Mouse (Mus musculus): ENCODE results near the gene Kansl1. TPM values are rescaled to one million over a fixed set of nuclear protein-coding genes. Genes with fewer than 3 reads are reported as not detected.

Gene Kansl1
- total RNA-seq, 1 experiment = 37.7 TPM

GRCm38 (mm10) chr11:104320511-104320910 is 148.2 kb downstream of the Kansl1 start:
- DNase-seq (ENCODE audit: low read depth, low spot score) = no peak
- TF ChIP-seq MAFK (IDR thresholded peaks at IDR 0.05; ENCODE audit: insufficient read depth, low read depth, low read length) (no peak), CHD2 (IDR thresholded peaks at IDR 0.05; ENCODE audit: low read depth, low read length) (no peak), ZC3H11A (IDR thresholded peaks at IDR 0.05; ENCODE audit: borderline replicate concordance, low read depth, low read length) (no peak), ZNF384 (IDR thresholded peaks at IDR 0.05; ENCODE audit: low read depth, low read length) (no peak), HCFC1 (IDR thresholded peaks at IDR 0.05; ENCODE audit: borderline replicate concordance, insufficient read depth, low read length) (no peak)
- Histone ChIP-seq H3K36me3 (ENCODE audit: control insufficient read depth, insufficient read depth, low read length, poor library complexity, severe bottlenecking) (no peaks in the 10 kb centered on the region; the same call in 1 of the 2 replicates), H3K4me3 (ENCODE audit: insufficient read depth in 1 of 2, low read depth in 1 of 2, low read length in 2 of 2, poor library complexity in 1 of 2, severe bottlenecking in 1 of 2) (no peak overlapping the region), H3K9ac (ENCODE audit: insufficient read depth, low read depth, low read length, poor library complexity, severe bottlenecking) (no peak overlapping the region), H3K27ac (ENCODE audit: insufficient read depth, low read depth, low read length, poor library complexity, severe bottlenecking) (no peak overlapping the region), H3K9me3 (ENCODE audit: control insufficient read depth, insufficient read depth, low read depth, low read length) (no peaks in the 10 kb centered on the region), H3K4me1 (ENCODE audit: control insufficient read depth in 2 of 2, insufficient read depth in 2 of 2, low read length in 2 of 2, poor library complexity in 1 of 2) (peaks cover 8 to 24% of the 10 kb centered on the region in 2 experiments; a peak in 3 of 4 replicates)
- in situ Hi-C loops (cut with MboI; ENCODE audit: low sequenced_read_pairs in 2 of 2, unreplicated experiment in 2 of 2) = no loop called here

DNA sequence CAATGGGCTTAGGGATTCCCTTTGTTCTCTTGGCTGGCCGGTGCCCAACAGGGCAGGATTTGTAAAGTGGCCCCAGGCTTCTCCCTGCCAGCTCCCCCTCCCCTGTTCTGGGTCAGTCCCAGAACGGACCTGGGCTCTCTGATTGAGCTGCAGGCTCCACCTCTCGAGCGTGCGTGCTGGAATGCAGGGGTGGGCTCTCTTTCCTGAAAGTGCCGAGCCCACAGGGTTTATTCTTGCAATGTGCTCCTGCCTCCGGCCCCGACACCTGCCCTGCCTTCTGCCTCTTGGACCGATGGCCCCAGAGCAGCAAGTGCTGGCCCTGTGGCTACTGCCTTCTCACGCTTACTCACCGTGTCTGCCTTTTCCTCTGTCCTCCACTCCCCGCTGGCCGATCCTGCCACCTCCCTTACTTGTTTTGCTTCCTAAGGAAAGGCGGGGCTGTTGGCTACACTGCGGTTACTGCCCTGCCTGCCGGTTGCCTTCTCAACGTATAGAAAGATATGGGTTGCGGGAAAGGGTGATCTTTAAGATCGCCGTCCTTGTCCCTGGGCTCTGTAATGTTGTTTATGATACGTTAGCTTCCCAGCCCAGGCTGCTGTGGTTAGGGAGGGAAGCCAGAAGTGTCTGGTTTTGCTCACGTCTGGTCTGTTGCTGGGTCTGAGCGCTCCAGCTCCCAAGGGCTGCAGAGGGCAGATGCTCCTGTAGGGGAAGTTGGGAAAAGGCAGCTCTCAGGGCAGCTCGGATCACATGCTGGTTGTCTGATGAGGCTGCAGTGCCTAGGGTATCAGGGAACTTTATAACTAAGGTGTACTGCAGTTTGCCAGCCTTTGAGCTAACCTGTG is 149.5 kb downstream of the Kansl1 start:
- H3K9ac ChIP-seq (ENCODE audit: insufficient read depth, low read depth, low read length, poor library complexity, severe bottlenecking) = peak overlapping the region; percentile 8; the same call in 1 of the 2 replicates
- H3K27ac ChIP-seq (ENCODE audit: insufficient read depth, low read depth, low read length, poor library complexity, severe bottlenecking) = no peak overlapping the region
- in situ Hi-C loops (cut with MboI; ENCODE audit: low sequenced_read_pairs in 2 of 2, unreplicated experiment in 2 of 2) = no loop called here
- H3K9me3 ChIP-seq (ENCODE audit: control insufficient read depth, insufficient read depth, low read depth, low read length) = no peaks in the 10 kb centered on the region
- TF ChIP-seq MAFK (IDR thresholded peaks at IDR 0.05; ENCODE audit: insufficient read depth, low read depth, low read length) = no peak
- TF ChIP-seq CHD2 (IDR thresholded peaks at IDR 0.05; ENCODE audit: low read depth, low read length) = no peak
- no peak for TF ChIP-seq ZC3H11A (IDR thresholded peaks at IDR 0.05; ENCODE audit: borderline replicate concordance, low read depth, low read length)
- no peak for DNase-seq (ENCODE audit: low read depth, low spot score)
- peak overlapping the region; percentile 50 to 68 for H3K4me3 ChIP-seq (ENCODE audit: insufficient read depth in 1 of 2, low read depth in 1 of 2, low read length in 2 of 2, poor library complexity in 1 of 2, severe bottlenecking in 1 of 2)
- H3K36me3 ChIP-seq (ENCODE audit: control insufficient read depth, insufficient read depth, low read length, poor library complexity, severe bottlenecking) = no peaks in the 10 kb centered on the region; the same call in 1 of the 2 replicates
- peaks cover 8 to 24% of the 10 kb centered on the region in 2 experiments; a peak in 3 of 4 replicates for H3K4me1 ChIP-seq (ENCODE audit: control insufficient read depth in 2 of 2, insufficient read depth in 2 of 2, low read length in 2 of 2, poor library complexity in 1 of 2)

DNA sequence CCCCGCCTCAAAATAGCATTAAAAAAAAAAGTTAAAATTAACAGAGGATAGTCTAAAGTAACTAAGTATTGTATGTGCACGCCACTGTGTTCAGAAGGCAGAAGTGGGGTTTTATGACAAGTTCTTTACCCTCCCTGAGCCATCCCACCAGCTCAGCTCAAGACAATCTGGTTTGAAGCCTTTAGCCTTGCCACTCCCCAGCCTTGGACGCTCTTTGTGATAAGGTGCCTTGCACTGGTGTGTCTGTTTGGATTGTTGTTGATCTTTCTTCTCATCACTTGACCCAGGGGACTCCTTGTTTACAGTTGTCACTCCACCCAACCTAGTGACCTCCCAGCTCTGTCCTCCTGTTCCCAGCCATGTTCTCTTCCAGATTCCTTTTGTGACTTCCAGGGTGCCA is 151.0 kb downstream of the Kansl1 start:
- no peak for TF ChIP-seq CHD2 (IDR thresholded peaks at IDR 0.05; ENCODE audit: low read depth, low read length)
- TF ChIP-seq MAFK (IDR thresholded peaks at IDR 0.05; ENCODE audit: insufficient read depth, low read depth, low read length) = no peak
- Histone ChIP-seq H3K9ac (ENCODE audit: insufficient read depth, low read depth, low read length, poor library complexity, severe bottlenecking) (no peak overlapping the region), H3K36me3 (ENCODE audit: control insufficient read depth, insufficient read depth, low read length, poor library complexity, severe bottlenecking) (no peaks in the 10 kb centered on the region), H3K4me1 (ENCODE audit: control insufficient read depth in 2 of 2, insufficient read depth in 2 of 2, low read length in 2 of 2, poor library complexity in 1 of 2) (peaks cover 8 to 24% of the 10 kb centered on the region in 2 experiments; a peak in 3 of 4 replicates), H3K4me3 (ENCODE audit: insufficient read depth in 1 of 2, low read depth in 1 of 2, low read length in 2 of 2, poor library complexity in 1 of 2, severe bottlenecking in 1 of 2) (no peak overlapping the region), H3K9me3 (ENCODE audit: control insufficient read depth, insufficient read depth, low read depth, low read length) (no peaks in the 10 kb centered on the region), H3K27ac (ENCODE audit: insufficient read depth, low read depth, low read length, poor library complexity, severe bottlenecking) (no peak overlapping the region)
- DNase-seq (ENCODE audit: low read depth, low spot score) = no peak
- in situ Hi-C loops (cut with MboI; ENCODE audit: low sequenced_read_pairs in 2 of 2, unreplicated experiment in 2 of 2) = no loop called here

DNA sequence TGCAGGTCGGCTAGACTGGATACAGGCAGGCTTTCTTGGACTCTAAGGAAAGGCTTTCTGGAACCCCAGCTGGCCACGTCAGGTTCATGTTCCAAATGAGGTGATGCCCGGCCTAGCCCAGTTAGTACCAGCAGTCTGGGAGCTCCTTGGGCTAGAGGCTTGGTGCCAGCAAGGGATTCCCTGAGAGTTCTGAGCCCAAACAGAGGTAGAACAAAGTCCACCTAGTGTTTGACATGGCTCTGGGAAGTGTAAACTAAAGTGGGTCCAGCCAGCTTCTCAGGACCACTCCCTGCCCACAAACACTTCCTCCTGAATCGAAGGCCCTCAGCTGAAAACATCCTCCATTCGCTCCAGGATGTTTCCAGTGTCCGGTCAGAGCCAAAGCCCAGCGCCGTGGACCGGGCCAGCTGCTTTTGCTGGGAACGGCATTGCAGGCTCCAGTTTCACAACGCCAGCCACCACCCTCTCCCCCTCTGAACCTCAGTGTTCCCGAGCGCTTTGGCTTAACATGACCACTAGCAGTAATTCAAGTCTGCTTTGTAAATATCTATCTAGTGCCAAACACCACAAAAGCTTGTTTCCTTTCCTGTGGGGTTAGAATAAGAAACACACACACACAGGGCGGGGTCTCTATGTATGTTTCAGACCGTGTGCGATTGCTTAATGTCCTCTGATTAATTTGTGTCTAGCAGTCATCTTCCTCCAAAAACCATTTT is 151.8 kb downstream of the Kansl1 start:
- H3K4me3 ChIP-seq (ENCODE audit: insufficient read depth in 1 of 2, low read depth in 1 of 2, low read length in 2 of 2, poor library complexity in 1 of 2, severe bottlenecking in 1 of 2) = no peak overlapping the region
- DNase-seq (ENCODE audit: low read depth, low spot score) = no peak
- no peaks in the 10 kb centered on the region for H3K9me3 ChIP-seq (ENCODE audit: control insufficient read depth, insufficient read depth, low read depth, low read length)
- no peak overlapping the region for H3K9ac ChIP-seq (ENCODE audit: insufficient read depth, low read depth, low read length, poor library complexity, severe bottlenecking)
- no peak overlapping the region for H3K27ac ChIP-seq (ENCODE audit: insufficient read depth, low read depth, low read length, poor library complexity, severe bottlenecking)
- no peaks in the 10 kb centered on the region for H3K36me3 ChIP-seq (ENCODE audit: control insufficient read depth, insufficient read depth, low read length, poor library complexity, severe bottlenecking)
- no peak for TF ChIP-seq ZC3H11A (IDR thresholded peaks at IDR 0.05; ENCODE audit: borderline replicate concordance, low read depth, low read length)
- TF ChIP-seq CHD2 (IDR thresholded peaks at IDR 0.05; ENCODE audit: low read depth, low read length) = no peak
- no peak for TF ChIP-seq HCFC1 (IDR thresholded peaks at IDR 0.05; ENCODE audit: borderline replicate concordance, insufficient read depth, low read length)
- TF ChIP-seq ZNF384 (IDR thresholded peaks at IDR 0.05; ENCODE audit: low read depth, low read length) = no peak
- no peak for TF ChIP-seq MAFK (IDR thresholded peaks at IDR 0.05; ENCODE audit: insufficient read depth, low read depth, low read length)
- peaks cover 1 to 24% of the 10 kb centered on the region in 2 experiments; a peak in 3 of 4 replicates for H3K4me1 ChIP-seq (ENCODE audit: control insufficient read depth in 2 of 2, insufficient read depth in 2 of 2, low read length in 2 of 2, poor library complexity in 1 of 2)
- in situ Hi-C loops (cut with MboI; ENCODE audit: low sequenced_read_pairs in 2 of 2, unreplicated experiment in 2 of 2) = no loop called here
